Mouse (Mus musculus): ENCODE measurements at regions not wholly inside any gene's neighbourhood (a gene's known extent, or its start where the extent isn't known, plus 50 kb on each side); places are given as distances from the start of the nearest gene placed in this dataset.

DNA sequence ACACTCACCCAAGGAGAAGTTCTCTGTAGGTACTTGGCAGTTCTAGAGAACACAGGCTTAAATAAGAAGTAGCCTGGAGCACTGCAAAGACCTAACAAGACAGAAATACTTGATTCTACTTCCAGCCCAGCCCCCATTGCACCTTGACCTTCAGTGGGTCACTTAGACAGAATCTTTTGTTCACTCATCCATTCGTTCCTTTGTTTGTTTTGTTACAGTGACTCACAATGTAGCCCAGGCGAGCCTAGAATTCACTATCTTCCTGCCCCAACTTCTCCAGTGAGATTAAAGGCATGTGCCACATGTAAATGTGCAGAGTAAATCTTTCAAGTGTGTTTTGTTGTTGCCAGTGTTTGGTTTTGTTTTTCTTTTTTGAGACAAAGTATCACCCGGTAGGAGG lies 158.5 kb upstream of the Esrrg start:
- no peak overlapping the region for H3K27ac ChIP-seq
- H3K9ac ChIP-seq = no peak overlapping the region
- H3K4me2 ChIP-seq (replicated peaks) = no peak overlapping the region
- H3K4me1 ChIP-seq (replicated peaks; ENCODE audit: control insufficient read depth, insufficient read depth, low read length) = no peaks in the 10 kb centered on the region
- no peaks in the 10 kb centered on the region for H3K9me3 ChIP-seq (ENCODE audit: control insufficient read depth, low read length)
- no peak overlapping the region for H3K4me3 ChIP-seq (replicated peaks; ENCODE audit: low read length)
- no peaks in the 10 kb centered on the region for H3K36me3 ChIP-seq (replicated peaks; ENCODE audit: control insufficient read depth, insufficient read depth)
- 30% methylated on average over 3 of the region's 3 CpGs for WGBS
- DNase-seq (ENCODE audit: low spot score) (no peak), ATAC-seq (ENCODE audit: low FRiP score) (no peak)
- H3K27me3 ChIP-seq (ENCODE audit: control insufficient read depth, insufficient read depth, low read length) = no peaks in the 10 kb centered on the region

DNA sequence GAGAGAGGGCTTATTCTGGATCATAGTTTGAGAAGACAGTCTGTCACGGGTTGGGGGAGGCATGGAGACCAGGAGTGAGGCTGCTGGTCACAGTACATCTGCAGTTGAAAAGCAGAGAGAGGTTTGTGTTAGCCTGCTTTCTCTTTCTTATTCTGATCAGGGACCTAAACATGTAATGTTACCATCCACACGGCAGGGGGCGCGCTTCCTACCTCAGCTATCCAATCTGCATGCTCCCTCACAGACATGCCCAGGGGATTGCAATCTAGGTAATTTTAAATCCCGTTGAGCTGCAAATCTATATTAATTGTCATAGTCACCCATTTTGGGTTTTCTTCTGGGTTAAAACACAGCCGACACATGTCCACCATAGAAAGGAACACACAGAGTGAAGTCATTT lies 156.4 kb upstream of the Esrrg start:
- Histone ChIP-seq H3K9ac (no peak overlapping the region), H3K4me2 (replicated peaks) (no peak overlapping the region), H3K27ac (no peak overlapping the region), H3K36me3 (replicated peaks; ENCODE audit: control insufficient read depth, insufficient read depth) (no peaks in the 10 kb centered on the region), H3K4me3 (replicated peaks; ENCODE audit: low read length) (no peak overlapping the region), H3K9me3 (ENCODE audit: control insufficient read depth, low read length) (no peaks in the 10 kb centered on the region), H3K4me1 (replicated peaks; ENCODE audit: control insufficient read depth, insufficient read depth, low read length) (no peaks in the 10 kb centered on the region), H3K27me3 (ENCODE audit: control insufficient read depth, insufficient read depth, low read length) (no peaks in the 10 kb centered on the region)
- DNase-seq (ENCODE audit: low spot score) (no peak), ATAC-seq (ENCODE audit: low FRiP score) (no peak)
- WGBS = 37% methylated on average over 6 of the region's 6 CpGs

- H3K9me3 ChIP-seq (ENCODE audit: control insufficient read depth, low read length) = peaks cover 5% of the 10 kb centered on the region; the same call in 1 of the 2 replicates
- no peak for DNase-seq (ENCODE audit: low spot score)
- no peaks in the 10 kb centered on the region for H3K27me3 ChIP-seq (ENCODE audit: control insufficient read depth, insufficient read depth, low read length)
- no peak overlapping the region for H3K4me3 ChIP-seq (replicated peaks; ENCODE audit: low read length)
- WGBS = 66% methylated on average over 5 of the region's 5 CpGs
- H3K9ac ChIP-seq = no peak overlapping the region
- H3K4me2 ChIP-seq (replicated peaks) = no peak overlapping the region
- ATAC-seq (ENCODE audit: low FRiP score) = no peak
- H3K36me3 ChIP-seq (replicated peaks; ENCODE audit: control insufficient read depth, insufficient read depth) = no peaks in the 10 kb centered on the region
- no peaks in the 10 kb centered on the region for H3K4me1 ChIP-seq (replicated peaks; ENCODE audit: control insufficient read depth, insufficient read depth, low read length)
- H3K27ac ChIP-seq = no peak overlapping the region
These were observed 154.2 kb upstream of the Esrrg start for GRCm38 (mm10) chr1:187454431-187454830.

DNA sequence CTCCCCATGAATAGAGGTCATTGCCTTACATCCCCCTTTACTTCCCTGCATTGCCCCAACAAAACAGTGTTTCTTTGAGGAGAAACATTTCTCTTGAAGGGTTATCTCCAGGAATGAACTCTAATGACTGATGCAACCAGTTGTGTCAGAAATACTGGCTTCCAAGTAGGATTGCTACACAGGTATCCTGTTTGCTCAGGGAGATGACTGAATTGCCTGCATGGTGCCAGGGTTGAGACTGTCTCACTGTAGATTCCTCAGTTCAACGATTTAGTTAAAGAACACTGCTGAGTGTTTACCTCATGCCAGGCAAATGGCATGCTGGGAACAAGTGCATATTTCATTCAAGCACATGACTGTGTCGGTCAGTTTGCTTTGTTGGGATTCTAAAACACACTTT lies 123.8 kb upstream of the Esrrg start:
- 79% methylated on average over 2 of the region's 2 CpGs for WGBS
- no peaks in the 10 kb centered on the region for H3K9me3 ChIP-seq (ENCODE audit: control insufficient read depth, low read length)
- H3K9ac ChIP-seq = no peak overlapping the region
- DNase-seq (ENCODE audit: low spot score) = no peak
- H3K4me1 ChIP-seq (replicated peaks; ENCODE audit: control insufficient read depth, insufficient read depth, low read length) = no peaks in the 10 kb centered on the region
- no peak overlapping the region for H3K27ac ChIP-seq
- no peak overlapping the region for H3K4me3 ChIP-seq (replicated peaks; ENCODE audit: low read length)
- no peaks in the 10 kb centered on the region for H3K36me3 ChIP-seq (replicated peaks; ENCODE audit: control insufficient read depth, insufficient read depth)
- ATAC-seq (ENCODE audit: low FRiP score) = no peak
- no peak overlapping the region for H3K4me2 ChIP-seq (replicated peaks)
- H3K27me3 ChIP-seq (ENCODE audit: control insufficient read depth, insufficient read depth, low read length) = no peaks in the 10 kb centered on the region

- Histone ChIP-seq H3K9ac (no peak overlapping the region), H3K27ac (no peak overlapping the region), H3K4me1 (replicated peaks; ENCODE audit: control insufficient read depth, insufficient read depth, low read length) (no peaks in the 10 kb centered on the region), H3K4me3 (replicated peaks; ENCODE audit: low read length) (no peak overlapping the region), H3K36me3 (replicated peaks; ENCODE audit: control insufficient read depth, insufficient read depth) (no peaks in the 10 kb centered on the region), H3K27me3 (ENCODE audit: control insufficient read depth, insufficient read depth, low read length) (no peaks in the 10 kb centered on the region), H3K4me2 (replicated peaks) (no peak overlapping the region), H3K9me3 (ENCODE audit: control insufficient read depth, low read length) (no peaks in the 10 kb centered on the region)
- DNase-seq (ENCODE audit: low spot score) (no peak), ATAC-seq (ENCODE audit: low FRiP score) (no peak)
- WGBS = 85% methylated on average over 13 of the region's 13 CpGs
These were observed 120.5 kb upstream of the Esrrg start for GRCm38 (mm10) chr1:187487948-187488690.

GRCm38 (mm10) chr1:187489452-187489851 lies 119.1 kb upstream of the Esrrg start:
- 88% methylated on average over 3 of the region's 3 CpGs for WGBS
- Histone ChIP-seq H3K27ac (no peak overlapping the region), H3K27me3 (ENCODE audit: control insufficient read depth, insufficient read depth, low read length) (no peaks in the 10 kb centered on the region), H3K4me1 (replicated peaks; ENCODE audit: control insufficient read depth, insufficient read depth, low read length) (no peaks in the 10 kb centered on the region), H3K9me3 (ENCODE audit: control insufficient read depth, low read length) (no peaks in the 10 kb centered on the region), H3K4me3 (replicated peaks; ENCODE audit: low read length) (no peak overlapping the region), H3K36me3 (replicated peaks; ENCODE audit: control insufficient read depth, insufficient read depth) (no peaks in the 10 kb centered on the region), H3K4me2 (replicated peaks) (no peak overlapping the region), H3K9ac (no peak overlapping the region)
- no peak for ATAC-seq (ENCODE audit: low FRiP score)
- DNase-seq (ENCODE audit: low spot score) = no peak

- Histone ChIP-seq H3K36me3 (replicated peaks; ENCODE audit: control insufficient read depth, insufficient read depth) (no peaks in the 10 kb centered on the region), H3K27me3 (ENCODE audit: control insufficient read depth, insufficient read depth, low read length) (no peaks in the 10 kb centered on the region), H3K4me2 (replicated peaks) (no peak overlapping the region), H3K9ac (no peak overlapping the region), H3K4me3 (replicated peaks; ENCODE audit: low read length) (no peak overlapping the region), H3K4me1 (replicated peaks; ENCODE audit: control insufficient read depth, insufficient read depth, low read length) (no peaks in the 10 kb centered on the region), H3K27ac (no peak overlapping the region), H3K9me3 (ENCODE audit: control insufficient read depth, low read length) (no peaks in the 10 kb centered on the region)
- 55% methylated on average over 9 of the region's 9 CpGs for WGBS
- ATAC-seq (ENCODE audit: low FRiP score) = no peak
- DNase-seq (ENCODE audit: low spot score) = no peak
These were observed 103.2 kb upstream of the Esrrg start for GRCm38 (mm10) chr1:187505368-187505767.

DNA sequence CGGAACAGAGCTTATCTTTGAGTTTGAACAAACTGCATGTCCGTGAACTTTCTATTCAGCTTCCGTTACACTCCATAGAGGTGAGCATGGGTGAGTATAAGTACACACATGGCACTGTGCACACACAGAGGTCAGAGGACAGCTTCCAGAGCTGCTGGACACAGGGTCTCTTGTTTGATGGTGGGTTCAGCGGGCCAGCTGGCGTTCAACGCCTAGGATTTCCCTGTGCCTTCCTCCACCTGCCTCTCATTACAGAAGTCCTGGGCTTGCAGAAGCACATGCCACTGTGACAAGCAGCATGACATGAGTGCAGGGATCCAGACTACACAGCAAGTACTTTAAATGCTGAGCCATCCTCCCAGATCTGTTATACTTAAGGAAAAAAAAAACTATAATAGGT lies 101.4 kb upstream of the Esrrg start:
- Histone ChIP-seq H3K4me3 (replicated peaks; ENCODE audit: low read length) (no peak overlapping the region), H3K27me3 (ENCODE audit: control insufficient read depth, insufficient read depth, low read length) (no peaks in the 10 kb centered on the region), H3K9ac (no peak overlapping the region), H3K27ac (no peak overlapping the region), H3K4me2 (replicated peaks) (no peak overlapping the region), H3K36me3 (replicated peaks; ENCODE audit: control insufficient read depth, insufficient read depth) (no peaks in the 10 kb centered on the region), H3K4me1 (replicated peaks; ENCODE audit: control insufficient read depth, insufficient read depth, low read length) (no peaks in the 10 kb centered on the region), H3K9me3 (ENCODE audit: control insufficient read depth, low read length) (no peaks in the 10 kb centered on the region)
- ATAC-seq (ENCODE audit: low FRiP score) = no peak
- WGBS = 80% methylated on average over 6 of the region's 6 CpGs
- DNase-seq (ENCODE audit: low spot score) = no peak

GRCm38 (mm10) chr1:187531349-187531922 lies 77.2 kb upstream of the Esrrg start:
- ATAC-seq (ENCODE audit: low FRiP score) (no peak), DNase-seq (ENCODE audit: low spot score) (no peak)
- 70% methylated on average over 9 of the region's 9 CpGs for WGBS
- no peak overlapping the region for H3K4me3 ChIP-seq (replicated peaks; ENCODE audit: low read length)
- H3K27me3 ChIP-seq (ENCODE audit: control insufficient read depth, insufficient read depth, low read length) = no peaks in the 10 kb centered on the region
- H3K9ac ChIP-seq = no peak overlapping the region
- H3K9me3 ChIP-seq (ENCODE audit: control insufficient read depth, low read length) = no peaks in the 10 kb centered on the region
- H3K4me2 ChIP-seq (replicated peaks) = no peak overlapping the region
- H3K36me3 ChIP-seq (replicated peaks; ENCODE audit: control insufficient read depth, insufficient read depth) = no peaks in the 10 kb centered on the region
- H3K27ac ChIP-seq = no peak overlapping the region
- H3K4me1 ChIP-seq (replicated peaks; ENCODE audit: control insufficient read depth, insufficient read depth, low read length) = no peaks in the 10 kb centered on the region

DNA sequence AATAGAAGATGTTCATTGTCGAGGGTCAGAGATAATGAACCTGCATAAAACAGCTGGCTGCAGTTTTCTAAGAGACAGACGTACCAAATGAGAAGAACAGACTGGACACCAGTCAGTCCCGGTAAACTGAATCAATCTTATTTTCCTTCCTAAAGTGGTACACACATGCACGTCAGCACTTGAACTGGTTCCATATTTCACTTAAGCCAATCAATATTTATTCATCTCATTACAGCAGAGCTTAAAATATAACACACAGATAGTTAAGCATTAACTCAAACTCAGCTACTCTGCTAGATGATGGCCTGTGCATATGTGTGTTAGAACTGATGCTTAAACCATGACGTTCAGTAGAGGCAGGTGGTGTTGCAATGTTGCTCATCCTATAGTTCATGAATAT lies 72.3 kb upstream of the Esrrg start:
- WGBS = 79% methylated on average over 5 of the region's 5 CpGs
- H3K4me3 ChIP-seq (replicated peaks; ENCODE audit: low read length) = no peak overlapping the region
- no peak for ATAC-seq (ENCODE audit: low FRiP score)

More for the DNA sequence above, 72.3 kb upstream of the Esrrg start:
- Histone ChIP-seq H3K27ac (no peak overlapping the region), H3K4me1 (replicated peaks; ENCODE audit: control insufficient read depth, insufficient read depth, low read length) (no peaks in the 10 kb centered on the region), H3K9ac (no peak overlapping the region), H3K9me3 (ENCODE audit: control insufficient read depth, low read length) (no peaks in the 10 kb centered on the region), H3K4me2 (replicated peaks) (no peak overlapping the region), H3K27me3 (ENCODE audit: control insufficient read depth, insufficient read depth, low read length) (no peaks in the 10 kb centered on the region), H3K36me3 (replicated peaks; ENCODE audit: control insufficient read depth, insufficient read depth) (no peaks in the 10 kb centered on the region)
- no peak for DNase-seq (ENCODE audit: low spot score)

All from hindbrain, embryonic 14.5 days (tissue).